Mouse (Mus musculus): ENCODE data around the gene S100a14. TPM values are rescaled to one million over a fixed set of nuclear protein-coding genes. Genes with fewer than 3 reads are reported as not detected.

The S100a14 gene
- 0.15 and 0.22 TPM in 2 replicates for polyA plus RNA-seq (2012; rRNA removed)

GRCm38 (mm10) chr3:90526580-90526979, at the start of gene S100a14:
TSS of gene S100a14 (plus strand) at chr3:90526856.

GRCm38 (mm10) chr3:90490696-90491256, 35.9 kb upstream of the S100a14 start, which contains the start of gene Snapin:
TSS of gene Snapin (minus strand) at chr3:90491033.

GRCm38 (mm10) chr3:90508950-90509746, 17.5 kb upstream of the S100a14 start, which contains the start of gene Chtop:
TSS of gene Chtop (minus strand) at chr3:90509498.

GRCm38 (mm10) chr3:90513796-90514590, 12.7 kb upstream of the S100a14 start, which contains the start of the genes S100a1 and S100a13:
TSS of gene S100a1 (minus strand) at chr3:90514392.
TSS of gene S100a13 (plus strand) at chr3:90514435.

GRCm38 (mm10) chr3:90537141-90537904, 10.7 kb downstream of the S100a14 start, which contains the start of gene S100a16:
TSS of gene S100a16 (plus strand) at chr3:90537254.

GRCm38 (mm10) chr3:90560008-90560628, 33.5 kb downstream of the S100a14 start, which contains the start of gene S100a3:
TSS of gene S100a3 (plus strand) at chr3:90560578.

Other genes with a start within 250 kb of the S100a14 start
- 23.1 and 34.5 TPM in 2 replicates for gene Gatad2b, start 233.7 kb upstream of the S100a14 start, polyA plus RNA-seq (2012; rRNA removed)
- 89.8 and 106 TPM in 2 replicates for gene Slc27a3, start 136.9 kb upstream of the S100a14 start, polyA plus RNA-seq (2012; rRNA removed)
- gene Ints3, start 93.2 kb upstream of the S100a14 start, polyA plus RNA-seq (2012; rRNA removed) = 52.9 and 54.0 TPM in 2 replicates
- gene Npr1, start 61.0 kb upstream of the S100a14 start, polyA plus RNA-seq (2012; rRNA removed) = 182 and 195 TPM in 2 replicates
- gene Ilf2, start 50.7 kb upstream of the S100a14 start, polyA plus RNA-seq (2012; rRNA removed) = 22.2 and 28.1 TPM in 2 replicates
- gene Snapin, start 35.8 kb upstream of the S100a14 start, polyA plus RNA-seq (2012; rRNA removed) = 28.8 and 37.7 TPM in 2 replicates
- gene Chtop, start 17.4 kb upstream of the S100a14 start, polyA plus RNA-seq (2012; rRNA removed) = 51.9 and 52.0 TPM in 2 replicates
- gene S100a1, start 12.5 kb upstream of the S100a14 start, polyA plus RNA-seq (2012; rRNA removed) = 48.7 and 59.7 TPM in 2 replicates
- gene S100a13, start 12.4 kb upstream of the S100a14 start, polyA plus RNA-seq (2012; rRNA removed) = 19.4 and 20.1 TPM in 2 replicates
- 121 and 140 TPM in 2 replicates for gene S100a16, start 10.4 kb downstream of the S100a14 start, polyA plus RNA-seq (2012; rRNA removed)
- gene S100a3, start 33.7 kb downstream of the S100a14 start, polyA plus RNA-seq (2012; rRNA removed) = 2.2 and 2.4 TPM in 2 replicates
- not detected in 2 replicates for gene S100a2, start 63.4 kb downstream of the S100a14 start, polyA plus RNA-seq (2012; rRNA removed)
- gene Gm42674, start 75.0 kb downstream of the S100a14 start, polyA plus RNA-seq (2012; rRNA removed) = not detected in 2 replicates
- gene S100a4, start 76.9 kb downstream of the S100a14 start, polyA plus RNA-seq (2012; rRNA removed) = 31.2 and 38.9 TPM in 2 replicates
- gene S100a5, start 81.7 kb downstream of the S100a14 start, polyA plus RNA-seq (2012; rRNA removed) = not detected in 2 replicates
- gene S100a6, start 86.0 kb downstream of the S100a14 start, polyA plus RNA-seq (2012; rRNA removed) = 404 and 418 TPM in 2 replicates
- 0.59 and 0.87 TPM in 2 replicates for gene S100a7a, start 127.2 kb downstream of the S100a14 start, polyA plus RNA-seq (2012; rRNA removed)
- gene S100a8, start 142.1 kb downstream of the S100a14 start, polyA plus RNA-seq (2012; rRNA removed) = not detected in 2 replicates
- gene S100a9, start 168.9 kb downstream of the S100a14 start, polyA plus RNA-seq (2012; rRNA removed) = not detected in 2 replicates
- gene Pglyrp4, start 200.1 kb downstream of the S100a14 start, polyA plus RNA-seq (2012; rRNA removed) = not detected in 2 replicates